Mouse (Mus musculus) myocyte (in vitro differentiated cells): ENCODE measurements around the gene Prkag1.

Source experiments
- CEBPB ChIP-seq: IDR thresholded peaks from 2 replicates; pipeline ENCODE4 v1.6.1; 2011; ENCODE audit warnings: mild to moderate bottlenecking, moderate library complexity; ENCODE audit not compliant: poor library complexity, insufficient read depth, severe bottlenecking
- MAX ChIP-seq: IDR thresholded peaks from one replicate; pipeline ENCODE4 v1.6.1; 2011; ENCODE audit warnings: low read depth, mild to moderate bottlenecking, control low read depth
- POLR2A ChIP-seq: IDR thresholded peaks from one replicate; pipeline ENCODE4 v1.6.1; 2011; ENCODE audit warnings: low read depth, mild to moderate bottlenecking, control low read depth, moderate library complexity; ENCODE audit not compliant: insufficient read length
- POLR2AphosphoS2 ChIP-seq: IDR thresholded peaks from one replicate; pipeline ENCODE4 v1.6.1; 2011; ENCODE audit warnings: low read depth, control low read depth; ENCODE audit not compliant: insufficient read length
- USF1 ChIP-seq: IDR thresholded peaks from one replicate; pipeline ENCODE4 v1.6.1; 2011; ENCODE audit warnings: low read depth, mild to moderate bottlenecking, control low read depth, moderate library complexity

GRCm38 (mm10) chr15:98852733-98853132 lies 21.4 kb upstream of the Prkag1 start:
- TF ChIP-seq POLR2AphosphoS2 (no peak), POLR2A (no peak), USF1 (no peak), MAX (no peak), CEBPB (no peak)
